Mouse (Mus musculus) ES-Bruce4 (cell line): ENCODE measurements around the gene Siah1a. TPM values are rescaled to one million over a fixed set of nuclear protein-coding genes. Genes with fewer than 3 reads are reported as not detected.

Experiments
- H3K27ac ChIP-seq: 2 replicates; pipeline ENCODE4 v1.5.1; 2012; ENCODE audit warnings: low read length, inconsistent platforms; ENCODE audit not compliant: insufficient read depth
- H3K27me3 ChIP-seq: 2 replicates; pipeline ENCODE4 v1.6.1; 2012; ENCODE audit warnings: mild to moderate bottlenecking, low read length, inconsistent platforms; ENCODE audit not compliant: control insufficient read depth, poor library complexity, insufficient read depth, severe bottlenecking
- H3K36me3 ChIP-seq: 2 replicates; pipeline ENCODE4 v1.6.1; 2012; ENCODE audit warnings: inconsistent platforms, mild to moderate bottlenecking, low read length, moderate library complexity; ENCODE audit not compliant: control insufficient read depth, poor library complexity, insufficient read depth, severe bottlenecking
- H3K4me1 ChIP-seq: one replicate; pipeline ENCODE4 v1.8.1; 2011; ENCODE audit warnings: low read length; ENCODE audit not compliant: control insufficient read depth, insufficient read depth
- H3K4me3 ChIP-seq: 2 replicates; pipeline ENCODE4 v1.5.1; 2011; ENCODE audit warnings: low read depth, mild to moderate bottlenecking, low read length
- H3K9ac ChIP-seq: 2 replicates; pipeline ENCODE4 v1.6.1; 2012; ENCODE audit warnings: low read depth, mild to moderate bottlenecking, inconsistent platforms; ENCODE audit not compliant: poor library complexity, severe bottlenecking
- H3K9me3 ChIP-seq: replicated peaks from 2 replicates; pipeline ENCODE4 v1.6.1; 2012; ENCODE audit warnings: mild to moderate bottlenecking, low read length, inconsistent platforms; ENCODE audit not compliant: control insufficient read depth, poor library complexity, insufficient read depth, severe bottlenecking
- CTCF ChIP-seq: IDR thresholded peaks from one replicate; pipeline ENCODE4 v1.8.1; 2011; ENCODE audit warnings: low read depth, low read length
- EP300 ChIP-seq: IDR thresholded peaks from 2 replicates; pipeline ENCODE4 v1.6.1; 2011; ENCODE audit warnings: low read depth, low read length; ENCODE audit not compliant: insufficient read depth
- POLR2A ChIP-seq: IDR thresholded peaks from one replicate; pipeline ENCODE4 v1.8.1; 2011; ENCODE audit warnings: low read length; ENCODE audit not compliant: insufficient read depth
- polyA plus RNA-seq: library from polyadenylated mRNA; stranded (reverse); fragments of >200 nt; gene quantifications from 2 replicates; pipeline ENCODE4 v1.2.4, GENCODE M21; 2011; ENCODE audit warnings: low read depth; ENCODE audit not compliant: missing spikeins, insufficient read depth, insufficient read length

Siah1a gene
- polyA plus RNA-seq, 1 experiment, result 20.9 TPM

DNA sequence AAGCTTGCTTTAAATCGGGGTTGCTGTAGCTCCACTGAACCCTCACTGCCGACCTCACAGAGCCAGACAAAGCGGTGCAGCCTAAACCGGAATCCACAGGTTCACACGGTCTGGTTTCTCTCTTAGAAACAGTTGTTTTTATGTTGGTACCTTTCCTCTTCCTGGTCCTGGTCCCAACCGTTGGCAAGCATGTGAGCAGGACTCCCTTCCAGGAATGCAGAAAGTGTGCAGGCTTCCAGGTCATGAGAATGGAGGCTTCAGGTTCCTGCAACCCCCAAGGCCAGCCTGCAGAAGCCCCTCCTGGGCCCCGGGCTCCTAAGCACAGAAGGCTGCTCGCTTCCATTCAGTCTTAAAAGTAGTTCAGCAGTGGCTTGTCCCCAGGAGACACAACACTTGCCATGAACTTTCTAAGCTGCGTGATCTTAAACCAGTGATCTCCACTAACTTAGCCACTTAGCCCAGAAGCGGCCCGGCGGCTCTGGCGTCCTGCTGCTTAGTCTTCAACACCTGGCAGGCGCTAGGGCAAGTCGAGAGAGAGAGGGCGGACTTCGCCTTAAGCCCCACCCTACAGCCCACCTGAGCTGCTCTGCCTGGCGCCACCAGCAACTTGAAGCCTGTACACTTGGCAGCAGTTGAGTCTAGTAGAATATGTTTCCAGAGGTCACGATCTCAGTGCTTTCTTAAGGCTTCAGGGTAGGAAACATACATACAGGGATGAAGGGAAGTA, 17.3 kb downstream of the Siah1a start:
- peak overlapping the region; percentile 2 for H3K9ac ChIP-seq
- peaks cover 14% of the 10 kb centered on the region for H3K36me3 ChIP-seq
- no peak for TF ChIP-seq EP300
- no peak for TF ChIP-seq POLR2A
- no peak for TF ChIP-seq CTCF
- H3K27me3 ChIP-seq, result no peaks in the 10 kb centered on the region
- peak overlapping the region; percentile 70 for H3K27ac ChIP-seq
- H3K4me1 ChIP-seq, result peaks cover 1% of the 10 kb centered on the region
- peak overlapping the region; percentile 19 for H3K4me3 ChIP-seq
- no peaks in the 10 kb centered on the region for H3K9me3 ChIP-seq

DNA sequence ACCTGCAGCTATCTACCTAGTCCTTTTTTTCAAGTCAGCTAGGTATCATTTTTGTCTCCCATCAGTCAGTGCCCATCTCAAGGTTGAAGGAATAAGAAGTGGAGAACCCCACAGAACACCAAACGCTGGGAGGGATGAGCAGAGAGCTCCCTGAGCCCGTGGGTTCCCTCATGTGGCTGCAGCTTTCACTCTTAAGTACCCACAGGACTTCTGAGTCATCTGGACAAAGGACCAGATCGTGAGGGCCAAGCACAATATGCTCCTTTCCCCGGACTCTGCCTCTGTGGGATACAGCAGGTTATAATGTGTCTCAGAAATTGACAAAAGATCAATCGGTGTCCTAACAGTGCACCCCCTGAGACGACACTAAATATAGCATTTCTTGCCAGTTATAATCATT, 18.8 kb downstream of the Siah1a start:
- no peak overlapping the region for H3K27ac ChIP-seq
- H3K4me3 ChIP-seq, result no peak overlapping the region
- no peaks in the 10 kb centered on the region for H3K9me3 ChIP-seq
- no peaks in the 10 kb centered on the region for H3K27me3 ChIP-seq
- no peak overlapping the region for H3K9ac ChIP-seq
- TF ChIP-seq EP300, result no peak
- TF ChIP-seq CTCF, result no peak
- no peak for TF ChIP-seq POLR2A
- H3K36me3 ChIP-seq, result peaks cover 20% of the 10 kb centered on the region
- H3K4me1 ChIP-seq, result peaks cover 1% of the 10 kb centered on the region

DNA sequence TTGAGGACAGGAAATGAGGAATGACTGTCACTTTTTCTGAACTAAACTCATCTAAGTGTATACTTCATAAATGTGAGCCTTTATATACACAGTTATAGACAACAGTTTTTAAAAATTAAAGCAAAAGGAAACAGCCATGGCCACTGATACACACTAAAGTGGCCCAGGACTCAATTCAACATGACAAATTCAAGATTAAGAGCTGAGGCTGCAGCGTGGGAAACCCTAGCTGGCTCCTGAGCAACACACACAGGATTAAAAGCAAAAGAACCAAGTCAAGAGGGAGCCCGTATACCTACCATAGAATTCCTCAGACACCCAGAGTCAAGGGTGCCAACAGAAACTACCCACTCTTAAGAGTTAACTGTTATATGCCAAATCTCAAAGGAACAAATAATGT, 24.2 kb downstream of the Siah1a start:
- TF ChIP-seq POLR2A (no peak), EP300 (no peak), CTCF (no peak)
- Histone ChIP-seq H3K4me3 (no peak overlapping the region), H3K27ac (no peak overlapping the region), H3K27me3 (no peaks in the 10 kb centered on the region), H3K36me3 (peaks cover 27% of the 10 kb centered on the region), H3K9me3 (no peaks in the 10 kb centered on the region), H3K4me1 (peaks cover 1% of the 10 kb centered on the region), H3K9ac (no peak overlapping the region)

DNA sequence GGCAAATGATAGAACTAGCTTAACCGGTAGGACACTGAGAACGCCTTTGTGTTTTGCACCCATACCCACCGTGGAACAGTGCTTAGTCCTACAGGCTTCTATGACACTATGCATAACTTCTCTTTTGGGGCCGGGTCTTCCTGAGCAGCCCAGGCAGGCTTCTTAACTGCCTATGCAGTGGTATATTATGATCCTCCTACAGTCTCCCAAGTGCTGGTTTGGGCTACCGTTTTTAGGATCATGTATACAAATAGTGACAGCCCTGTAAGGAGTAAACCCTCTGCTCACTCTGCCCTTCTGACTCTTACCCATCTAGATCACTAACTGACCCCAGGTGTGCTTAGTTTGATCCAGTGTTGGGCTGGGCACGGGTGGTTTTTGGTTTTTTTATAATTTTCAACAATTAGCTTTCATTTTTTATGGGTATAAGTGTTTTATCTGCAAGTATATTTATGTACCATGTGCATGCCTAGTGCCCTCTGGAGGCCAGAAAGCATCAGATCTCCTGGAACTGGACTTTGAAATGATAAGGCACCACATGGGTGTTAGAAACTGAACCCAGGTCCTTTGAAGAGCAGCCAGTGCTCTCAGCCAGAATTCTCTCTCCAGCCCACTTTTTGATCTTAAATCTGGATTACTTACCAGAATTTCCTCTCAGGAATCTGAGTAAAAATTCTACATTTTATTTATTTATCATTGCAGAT, 24.8 kb downstream of the Siah1a start:
- Histone ChIP-seq H3K9me3 (no peaks in the 10 kb centered on the region), H3K9ac (no peak overlapping the region), H3K4me1 (peaks cover 1% of the 10 kb centered on the region), H3K27ac (no peak overlapping the region), H3K27me3 (no peaks in the 10 kb centered on the region), H3K4me3 (no peak overlapping the region), H3K36me3 (peaks cover 30% of the 10 kb centered on the region)
- TF ChIP-seq EP300, result no peak

DNA sequence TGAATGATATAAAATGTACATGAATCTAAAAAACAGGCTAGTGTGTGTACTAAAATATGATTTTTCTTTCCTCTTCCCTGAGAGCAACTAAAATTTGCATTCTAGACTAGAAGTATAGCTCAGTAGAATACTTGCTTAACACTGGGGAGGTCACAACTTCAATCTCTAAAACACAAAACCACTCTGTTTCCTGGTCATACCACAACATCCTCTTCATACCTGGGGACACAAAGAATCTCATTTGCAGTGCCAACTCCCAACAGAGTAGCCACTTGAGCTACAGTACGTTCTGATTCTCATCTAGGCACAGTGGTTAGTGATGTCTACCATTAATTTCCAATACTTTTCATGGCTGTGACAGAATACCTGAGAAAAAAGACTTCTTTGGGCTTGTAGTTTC, 26.4 kb downstream of the Siah1a start:
- Histone ChIP-seq H3K9ac (no peak overlapping the region), H3K27me3 (no peaks in the 10 kb centered on the region), H3K4me3 (no peak overlapping the region), H3K36me3 (peaks cover 23% of the 10 kb centered on the region), H3K27ac (no peak overlapping the region), H3K9me3 (no peaks in the 10 kb centered on the region), H3K4me1 (peaks cover 1% of the 10 kb centered on the region)
- TF ChIP-seq EP300 (no peak), POLR2A (no peak), CTCF (no peak)

DNA sequence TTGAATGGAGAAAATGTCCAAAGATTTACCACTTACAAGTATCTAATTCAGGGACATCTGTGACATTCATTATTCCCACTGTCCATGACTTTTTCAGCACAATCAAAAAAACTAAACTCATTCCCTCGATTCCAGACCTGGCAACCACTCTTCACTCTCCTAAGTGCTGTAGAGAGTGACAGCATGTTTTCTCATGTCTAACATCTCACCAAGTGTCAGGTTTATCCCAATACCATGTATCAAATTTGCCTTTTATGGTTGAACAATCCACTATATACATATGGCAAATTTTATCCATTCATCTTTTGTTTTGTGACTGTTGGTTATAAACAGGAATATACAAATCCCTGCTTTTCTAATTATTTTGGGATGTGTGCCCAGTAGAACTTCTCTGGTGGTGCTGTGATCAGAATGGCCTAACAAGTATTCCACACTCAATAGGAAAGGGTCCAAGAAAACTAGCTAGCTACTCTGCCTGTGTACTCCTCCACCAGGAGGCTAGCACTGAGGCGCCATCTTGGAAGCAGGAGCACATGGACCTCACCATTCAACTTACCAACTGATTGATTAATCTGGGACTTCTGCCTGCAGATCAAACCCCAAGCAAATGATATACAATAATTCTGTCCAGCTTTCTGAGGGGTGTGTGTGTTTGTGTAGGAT, 27.3 kb downstream of the Siah1a start:
- H3K9me3 ChIP-seq, result no peaks in the 10 kb centered on the region
- no peak for TF ChIP-seq EP300
- no peak for TF ChIP-seq CTCF
- no peak for TF ChIP-seq POLR2A
- H3K36me3 ChIP-seq, result peaks cover 23% of the 10 kb centered on the region
- H3K4me1 ChIP-seq, result peaks cover 1% of the 10 kb centered on the region
- H3K27me3 ChIP-seq, result no peaks in the 10 kb centered on the region
- H3K9ac ChIP-seq, result no peak overlapping the region
- H3K4me3 ChIP-seq, result no peak overlapping the region
- H3K27ac ChIP-seq, result no peak overlapping the region
